Mouse (Mus musculus): ENCODE results near the gene Pim3. TPM values are rescaled to one million over a fixed set of nuclear protein-coding genes. Genes with fewer than 3 reads are reported as not detected.
A peak's percentile ranks its signal among the peaks of the same experiment; 100 is the strongest.

Gene Pim3
- total RNA-seq, 1 experiment = 159 TPM

- TF ChIP-seq MAFK (IDR thresholded peaks at IDR 0.05; ENCODE audit: insufficient read depth, low read depth, low read length) (no peak), HCFC1 (IDR thresholded peaks at IDR 0.05; ENCODE audit: borderline replicate concordance, insufficient read depth, low read length) (no peak), CHD2 (IDR thresholded peaks at IDR 0.05; ENCODE audit: low read depth, low read length) (no peak), ZNF384 (IDR thresholded peaks at IDR 0.05; ENCODE audit: low read depth, low read length) (no peak), ZC3H11A (IDR thresholded peaks at IDR 0.05; ENCODE audit: borderline replicate concordance, low read depth, low read length) (no peak)
Measured at GRCm38 (mm10) chr15:88859206-88859970, 2.6 kb upstream of the Pim3 start.

GRCm38 (mm10) chr15:88860781-88861180, 1.2 kb upstream of the Pim3 start:
- Histone ChIP-seq H3K9ac (ENCODE audit: insufficient read depth, low read depth, low read length, poor library complexity, severe bottlenecking) (no peak overlapping the region), H3K27ac (ENCODE audit: insufficient read depth, low read depth, low read length, poor library complexity, severe bottlenecking) (no peak overlapping the region), H3K36me3 (ENCODE audit: control insufficient read depth, insufficient read depth, low read length, poor library complexity, severe bottlenecking) (peaks cover 26% of the 10 kb centered on the region), H3K4me3 (ENCODE audit: insufficient read depth in 1 of 2, low read depth in 1 of 2, low read length in 2 of 2, poor library complexity in 1 of 2, severe bottlenecking in 1 of 2) (no peak overlapping the region), H3K9me3 (ENCODE audit: control insufficient read depth, insufficient read depth, low read depth, low read length) (no peaks in the 10 kb centered on the region), H3K4me1 (ENCODE audit: control insufficient read depth in 2 of 2, insufficient read depth in 2 of 2, low read length in 2 of 2, poor library complexity in 1 of 2) (peaks cover 3 to 17% of the 10 kb centered on the region in 2 experiments; a peak in 3 of 4 replicates)
- in situ Hi-C loops (cut with MboI; ENCODE audit: low sequenced_read_pairs in 2 of 2, unreplicated experiment in 2 of 2) = no loop called here
- TF ChIP-seq ZC3H11A (IDR thresholded peaks at IDR 0.05; ENCODE audit: borderline replicate concordance, low read depth, low read length) = no peak
- DNase-seq (ENCODE audit: low read depth, low spot score) = no peak

More at GRCm38 (mm10) chr15:88859206-88859970, 2.6 kb upstream of the Pim3 start:
- DNase-seq (ENCODE audit: low read depth, low spot score) = no peak
- Histone ChIP-seq H3K36me3 (ENCODE audit: control insufficient read depth, insufficient read depth, low read length, poor library complexity, severe bottlenecking) (peaks cover 16% of the 10 kb centered on the region), H3K4me3 (ENCODE audit: insufficient read depth in 1 of 2, low read depth in 1 of 2, low read length in 2 of 2, poor library complexity in 1 of 2, severe bottlenecking in 1 of 2) (no peak overlapping the region), H3K9ac (ENCODE audit: insufficient read depth, low read depth, low read length, poor library complexity, severe bottlenecking) (no peak overlapping the region), H3K27ac (ENCODE audit: insufficient read depth, low read depth, low read length, poor library complexity, severe bottlenecking) (no peak overlapping the region), H3K9me3 (ENCODE audit: control insufficient read depth, insufficient read depth, low read depth, low read length) (no peaks in the 10 kb centered on the region), H3K4me1 (ENCODE audit: control insufficient read depth in 2 of 2, insufficient read depth in 2 of 2, low read length in 2 of 2, poor library complexity in 1 of 2) (peaks cover 9 to 29% of the 10 kb centered on the region in 2 experiments; a peak in 3 of 4 replicates)
- in situ Hi-C loops (cut with MboI; ENCODE audit: low sequenced_read_pairs in 2 of 2, unreplicated experiment in 2 of 2) = no loop called here

GRCm38 (mm10) chr15:88862881-88863694, 1.1 kb downstream of the Pim3 start:
- Histone ChIP-seq H3K36me3 (ENCODE audit: control insufficient read depth, insufficient read depth, low read length, poor library complexity, severe bottlenecking) (peaks cover 35% of the 10 kb centered on the region), H3K9me3 (ENCODE audit: control insufficient read depth, insufficient read depth, low read depth, low read length) (no peaks in the 10 kb centered on the region), H3K4me3 (ENCODE audit: insufficient read depth in 1 of 2, low read depth in 1 of 2, low read length in 2 of 2, poor library complexity in 1 of 2, severe bottlenecking in 1 of 2) (peak overlapping the region; percentile 90 to 92), H3K4me1 (ENCODE audit: control insufficient read depth in 2 of 2, insufficient read depth in 2 of 2, low read length in 2 of 2, poor library complexity in 1 of 2) (peaks cover 3 to 19% of the 10 kb centered on the region in 2 experiments), H3K27ac (ENCODE audit: insufficient read depth, low read depth, low read length, poor library complexity, severe bottlenecking) (peak overlapping the region; percentile 97), H3K9ac (ENCODE audit: insufficient read depth, low read depth, low read length, poor library complexity, severe bottlenecking) (peak overlapping the region; percentile 94)
- TF ChIP-seq CHD2 (IDR thresholded peaks at IDR 0.05; ENCODE audit: low read depth, low read length) (no peak), ZC3H11A (IDR thresholded peaks at IDR 0.05; ENCODE audit: borderline replicate concordance, low read depth, low read length) (no peak), ZNF384 (IDR thresholded peaks at IDR 0.05; ENCODE audit: low read depth, low read length) (no peak), MAFK (IDR thresholded peaks at IDR 0.05; ENCODE audit: insufficient read depth, low read depth, low read length) (no peak), HCFC1 (IDR thresholded peaks at IDR 0.05; ENCODE audit: borderline replicate concordance, insufficient read depth, low read length) (no peak)
- DNase-seq (ENCODE audit: low read depth, low spot score) = no peak
- in situ Hi-C loops (cut with MboI; ENCODE audit: low sequenced_read_pairs in 2 of 2, unreplicated experiment in 2 of 2) = no loop called here

- peak; percentile 87 for DNase-seq (ENCODE audit: low read depth, low spot score)
- H3K9me3 ChIP-seq (ENCODE audit: control insufficient read depth, insufficient read depth, low read depth, low read length) = no peaks in the 10 kb centered on the region
- in situ Hi-C loops (cut with MboI; ENCODE audit: low sequenced_read_pairs in 2 of 2, unreplicated experiment in 2 of 2) = no loop called here
- H3K27ac ChIP-seq (ENCODE audit: insufficient read depth, low read depth, low read length, poor library complexity, severe bottlenecking) = peak overlapping the region; percentile 97
- peaks cover 35% of the 10 kb centered on the region for H3K36me3 ChIP-seq (ENCODE audit: control insufficient read depth, insufficient read depth, low read length, poor library complexity, severe bottlenecking)
- H3K4me1 ChIP-seq (ENCODE audit: control insufficient read depth in 2 of 2, insufficient read depth in 2 of 2, low read length in 2 of 2, poor library complexity in 1 of 2) = peaks cover 3 to 23% of the 10 kb centered on the region in 2 experiments
- H3K4me3 ChIP-seq (ENCODE audit: insufficient read depth in 1 of 2, low read depth in 1 of 2, low read length in 2 of 2, poor library complexity in 1 of 2, severe bottlenecking in 1 of 2) = peak overlapping the region; percentile 90 to 92
- H3K9ac ChIP-seq (ENCODE audit: insufficient read depth, low read depth, low read length, poor library complexity, severe bottlenecking) = peak overlapping the region; percentile 94
- TF ChIP-seq MAFK (IDR thresholded peaks at IDR 0.05; ENCODE audit: insufficient read depth, low read depth, low read length) = no peak
- TF ChIP-seq HCFC1 (IDR thresholded peaks at IDR 0.05; ENCODE audit: borderline replicate concordance, insufficient read depth, low read length) = peak; percentile 35; the same call in 1 of the 2 replicates
- TF ChIP-seq ZC3H11A (IDR thresholded peaks at IDR 0.05; ENCODE audit: borderline replicate concordance, low read depth, low read length) = peak; percentile 56
Measured at GRCm38 (mm10) chr15:88863695-88864231, 1.8 kb downstream of the Pim3 start.

Data from ES-E14 (cell line).